Mouse (Mus musculus) cortical plate, adult 2 months (tissue): Measurements from ENCODE around the gene Tead2. TPM values are rescaled to one million over a fixed set of nuclear protein-coding genes. Genes with fewer than 3 reads are reported as not detected.

Experiments
- H3K27ac ChIP-seq: fragments of 200-500 bp; 2 replicates; pipeline ENCODE4 v1.5.1; 2012; ENCODE audit warnings: low read length, control low read depth, inconsistent platforms; ENCODE audit not compliant: insufficient read depth
- H3K4me1 ChIP-seq: fragments of 200-500 bp; 2 replicates; pipeline ENCODE4 v1.6.1; 2011; ENCODE audit warnings: low read length; ENCODE audit not compliant: control insufficient read depth, insufficient read depth
- H3K4me3 ChIP-seq: fragments of 200-500 bp; 2 replicates; pipeline ENCODE4 v1.5.1; 2011; ENCODE audit warnings: mild to moderate bottlenecking, low read length, control low read depth; ENCODE audit not compliant: insufficient read depth
- CTCF ChIP-seq: fragments of 200-500 bp; IDR thresholded peaks from 2 replicates; pipeline ENCODE4 v1.5.1; 2011; ENCODE audit warnings: mild to moderate bottlenecking, control low read depth, low read length; ENCODE audit not compliant: insufficient read depth; ENCODE audit errors: extremely low read depth
- POLR2A ChIP-seq: fragments of 200-500 bp; IDR thresholded peaks from 2 replicates; pipeline ENCODE4 v1.6.1; 2011; ENCODE audit warnings: mild to moderate bottlenecking, low read length, control low read depth; ENCODE audit not compliant: insufficient read depth; ENCODE audit errors: extremely low read depth
- polyA plus RNA-seq: library from polyadenylated mRNA; depleted of rRNA; stranded (reverse); fragments of >200 nt; gene quantifications from 2 replicates; pipeline ENCODE4 v1.2.3, GENCODE M21; 2012

Tead2 gene
- polyA plus RNA-seq, 1 experiment = 5.0 TPM

- no peaks in the 10 kb centered on the region for H3K4me1 ChIP-seq
- H3K27ac ChIP-seq = no peak overlapping the region
- peak overlapping the region; percentile 16; the same call in 1 of the 2 replicates for H3K4me3 ChIP-seq
- no peak for TF ChIP-seq POLR2A
- TF ChIP-seq CTCF = no peak
Measured at GRCm38 (mm10) chr7:45216442-45217183, 1.1 kb downstream of the Tead2 start.

DNA sequence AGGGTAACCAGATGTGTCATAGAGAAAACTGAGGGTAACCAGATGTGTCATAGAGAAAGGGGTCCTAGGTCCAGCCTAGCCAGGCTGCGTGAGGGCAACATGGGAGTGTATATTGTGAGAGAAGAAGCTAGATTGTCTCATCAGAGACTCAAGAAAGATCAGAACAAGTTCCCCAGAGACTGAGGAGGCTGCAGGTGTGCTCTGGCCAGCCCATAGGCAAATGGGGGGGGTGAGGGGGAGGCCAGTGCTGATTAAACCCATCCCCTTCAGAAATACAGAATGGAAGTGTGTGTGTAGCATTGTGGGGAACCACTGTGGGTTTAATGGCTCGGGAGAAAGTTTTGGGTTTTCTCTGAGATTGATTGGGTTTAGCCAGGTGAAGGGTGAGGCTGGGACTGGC lies 6.1 kb downstream of the Tead2 start:
- no peak for TF ChIP-seq CTCF
- Histone ChIP-seq H3K4me3 (no peak overlapping the region), H3K27ac (no peak overlapping the region), H3K4me1 (no peaks in the 10 kb centered on the region)

GRCm38 (mm10) chr7:45224826-45225225 lies 9.3 kb downstream of the Tead2 start:
- H3K4me3 ChIP-seq = no peak overlapping the region
- TF ChIP-seq POLR2A = no peak
- no peak for TF ChIP-seq CTCF
- H3K27ac ChIP-seq = no peak overlapping the region
- no peaks in the 10 kb centered on the region for H3K4me1 ChIP-seq

GRCm38 (mm10) chr7:45226421-45226820 lies 10.9 kb downstream of the Tead2 start:
- no peaks in the 10 kb centered on the region for H3K4me1 ChIP-seq
- H3K27ac ChIP-seq = no peak overlapping the region
- no peak overlapping the region for H3K4me3 ChIP-seq
- TF ChIP-seq POLR2A (no peak), CTCF (no peak)

- Histone ChIP-seq H3K4me3 (no peak overlapping the region), H3K4me1 (peaks cover 2% of the 10 kb centered on the region; the same call in 1 of the 2 replicates), H3K27ac (no peak overlapping the region)
- TF ChIP-seq CTCF = no peak
- TF ChIP-seq POLR2A = no peak
Measured at GRCm38 (mm10) chr7:45228548-45228947, 13.0 kb downstream of the Tead2 start.

DNA sequence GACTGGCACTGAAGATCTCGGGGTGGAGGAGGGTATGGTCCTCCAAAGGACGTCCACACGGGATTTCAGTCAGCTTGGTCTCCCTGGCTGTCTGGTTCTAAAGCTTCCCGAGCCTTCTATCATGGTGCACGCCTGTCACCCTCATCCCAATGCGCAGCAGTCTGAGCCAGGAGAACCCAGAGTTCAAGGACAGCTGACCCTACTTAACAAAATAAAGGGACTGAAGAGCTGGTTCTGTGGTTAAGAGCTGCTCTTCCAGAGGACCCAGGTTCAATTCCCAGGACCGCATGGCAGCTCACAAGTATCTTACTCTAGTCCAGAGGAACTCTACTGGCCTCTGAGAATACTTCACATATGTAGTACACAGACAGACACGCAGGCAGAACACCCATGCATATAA lies 13.5 kb downstream of the Tead2 start:
- H3K4me1 ChIP-seq = peaks cover 2% of the 10 kb centered on the region; the same call in 1 of the 2 replicates
- H3K27ac ChIP-seq = no peak overlapping the region
- no peak overlapping the region for H3K4me3 ChIP-seq
- TF ChIP-seq POLR2A (no peak), CTCF (no peak)

GRCm38 (mm10) chr7:45229459-45230203 lies 14.1 kb downstream of the Tead2 start:
- Histone ChIP-seq H3K4me1 (peaks cover 2% of the 10 kb centered on the region; the same call in 1 of the 2 replicates), H3K27ac (no peak overlapping the region), H3K4me3 (no peak overlapping the region)
- TF ChIP-seq CTCF (no peak), POLR2A (no peak)

DNA sequence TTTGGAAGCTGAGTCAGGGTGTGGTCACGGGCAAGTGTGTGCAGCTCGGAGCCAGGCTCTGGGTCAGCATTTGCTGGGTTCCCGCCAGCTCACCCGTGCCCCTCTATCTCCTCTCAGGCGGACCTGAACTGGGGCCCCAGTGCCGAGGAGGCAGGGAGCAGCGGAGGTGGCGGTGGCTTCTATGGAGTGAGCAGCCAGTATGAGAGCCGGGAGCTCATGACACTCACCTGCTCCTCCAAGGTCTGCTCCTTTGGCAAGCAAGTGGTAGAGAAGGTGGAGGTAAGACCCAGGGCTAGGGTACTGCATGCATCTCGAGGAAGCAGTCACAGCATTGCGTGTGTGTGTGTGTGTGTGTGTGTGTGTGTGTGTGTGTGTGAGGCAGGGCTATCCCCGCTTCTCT lies 15.6 kb downstream of the Tead2 start:
- no peak for TF ChIP-seq CTCF
- TF ChIP-seq POLR2A = no peak
- no peak overlapping the region for H3K27ac ChIP-seq
- peaks cover 3% of the 10 kb centered on the region; the same call in 1 of the 2 replicates for H3K4me1 ChIP-seq
- H3K4me3 ChIP-seq = no peak overlapping the region

DNA sequence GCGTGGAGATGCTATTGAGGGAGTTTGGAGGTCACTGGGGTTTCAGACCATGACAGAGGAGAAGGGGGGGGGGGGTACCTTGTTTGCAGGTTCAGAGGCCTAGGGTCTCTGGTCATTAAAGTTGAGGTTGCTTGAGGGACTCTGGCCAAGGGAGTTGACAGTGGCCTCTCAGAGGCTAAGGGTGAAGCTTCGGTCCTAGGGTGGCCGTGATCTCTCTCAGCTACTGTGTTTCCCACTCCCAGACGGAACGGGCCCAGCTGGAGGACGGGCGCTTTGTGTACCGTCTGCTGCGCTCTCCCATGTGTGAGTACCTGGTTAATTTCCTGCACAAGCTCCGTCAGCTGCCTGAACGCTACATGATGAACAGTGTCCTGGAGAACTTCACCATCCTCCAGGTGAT lies 16.4 kb downstream of the Tead2 start:
- H3K4me3 ChIP-seq = no peak overlapping the region
- no peak overlapping the region for H3K27ac ChIP-seq
- H3K4me1 ChIP-seq = peaks cover 3% of the 10 kb centered on the region; the same call in 1 of the 2 replicates
- TF ChIP-seq POLR2A = no peak
- TF ChIP-seq CTCF = no peak
